Mouse (Mus musculus): ENCODE data around the gene Pacrg.

GRCm38 (mm10) chr17:10498935-10499655, 341.0 kb downstream of the Pacrg start:
- TF ChIP-seq ZMIZ1 (IDR thresholded peaks at IDR 0.05; ENCODE audit: low read depth, low read length) (no peak), CTCF (conservative IDR thresholded peaks at IDR 0.05 in 1 of 2, IDR thresholded peaks at IDR 0.05 in 1 of 2; ENCODE audit: low read depth in 2 of 2, low read length in 2 of 2) (no peak), POLR2A (IDR thresholded peaks at IDR 0.05; ENCODE audit: low read depth, low read length) (no peak)
